Mouse (Mus musculus) liver, postnatal 0 days (tissue): ENCODE data around the gene Prrx2.

Experiments used
- CTCF ChIP-seq: sonication (generic); IDR thresholded peaks from 2 replicates; pipeline ENCODE4 v1.5.1; 2016; ENCODE audit warnings: antibody characterized with exemption, low read depth
- EP300 ChIP-seq: IDR thresholded peaks from 2 replicates; pipeline ENCODE4 v1.6.1; 2016; ENCODE audit warnings: antibody characterized with exemption, low read depth, mild to moderate bottlenecking

- TF ChIP-seq CTCF = no peak
- TF ChIP-seq EP300 = no peak
Observed at GRCm38 (mm10) chr2:30852771-30853313, 18.1 kb downstream of the Prrx2 start.
